Mouse (Mus musculus): ENCODE measurements around the gene BC030867.

GRCm38 (mm10) chr11:102283922-102284321 lies 35.2 kb downstream of the BC030867 start:
- TF ChIP-seq POLR2A (IDR thresholded peaks at IDR 0.05; ENCODE audit: extremely low read depth, insufficient read depth, low read length) = no peak
- TF ChIP-seq CTCF (IDR thresholded peaks at IDR 0.05; ENCODE audit: low read depth, low read length) = no peak
